Mouse (Mus musculus) erythroblast, embryonic 14.5 days (primary cell): ENCODE measurements around the gene Smcr8.

Source experiments
- GATA1 ChIP-seq: IDR thresholded peaks from 2 replicates; pipeline ENCODE4 v1.6.1; 2012; ENCODE audit warnings: low read length, inconsistent platforms, mixed read lengths
- TAL1 ChIP-seq: IDR thresholded peaks from 3 replicates; pipeline ENCODE4 v1.6.1; 2012; ENCODE audit warnings: low read length, inconsistent platforms, mixed read lengths

DNA sequence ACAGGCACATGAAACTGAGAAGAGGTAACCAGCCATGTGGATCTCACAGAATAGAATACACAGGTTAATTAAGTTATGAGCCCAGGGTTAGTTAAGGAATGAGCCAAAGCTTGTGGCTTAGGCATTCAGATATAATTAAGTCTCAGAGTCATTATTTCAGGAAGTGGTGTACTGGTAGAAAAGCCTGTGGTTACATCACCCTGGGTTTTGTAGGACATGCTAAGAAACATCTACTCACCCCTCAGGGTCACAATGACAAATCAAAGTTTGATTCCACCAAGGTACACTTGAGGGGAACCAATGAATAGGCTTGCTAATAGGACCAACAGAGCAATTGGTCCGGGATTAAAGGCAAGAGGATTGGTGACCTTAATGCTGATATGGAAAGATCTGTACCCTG lies 49.4 kb downstream of the Smcr8 start:
- TF ChIP-seq GATA1 (no peak), TAL1 (no peak)
